Mouse (Mus musculus): Measurements from ENCODE around the gene Nox1.

Gene Nox1

GRCm38 (mm10) chrX:134132295-134132694 lies 89.5 kb downstream of the Nox1 start:
- DNase-seq (ENCODE audit: extremely low read depth, insufficient read length, low spot score) = no peak

DNA sequence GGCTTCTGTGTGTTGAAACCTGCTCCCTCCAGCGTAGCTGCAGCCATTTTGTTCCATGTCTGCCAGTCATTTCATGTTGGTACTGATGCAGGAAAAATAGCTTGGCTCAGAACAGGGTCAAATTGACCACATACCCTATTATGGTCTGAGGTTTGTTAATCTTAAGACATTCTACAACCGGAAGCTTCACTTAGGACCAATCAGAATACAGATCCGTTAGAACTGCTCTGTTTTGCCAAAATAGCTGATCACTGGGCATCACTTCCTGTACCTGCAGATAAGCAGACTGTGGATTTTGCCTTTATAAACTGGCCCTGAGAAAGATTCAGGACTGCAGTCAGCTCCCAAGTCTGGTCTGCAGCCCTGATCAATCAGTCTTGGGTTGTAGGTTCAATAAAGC lies 93.2 kb downstream of the Nox1 start:
- no peak for DNase-seq (ENCODE audit: extremely low read depth, insufficient read length, low spot score)

DNA sequence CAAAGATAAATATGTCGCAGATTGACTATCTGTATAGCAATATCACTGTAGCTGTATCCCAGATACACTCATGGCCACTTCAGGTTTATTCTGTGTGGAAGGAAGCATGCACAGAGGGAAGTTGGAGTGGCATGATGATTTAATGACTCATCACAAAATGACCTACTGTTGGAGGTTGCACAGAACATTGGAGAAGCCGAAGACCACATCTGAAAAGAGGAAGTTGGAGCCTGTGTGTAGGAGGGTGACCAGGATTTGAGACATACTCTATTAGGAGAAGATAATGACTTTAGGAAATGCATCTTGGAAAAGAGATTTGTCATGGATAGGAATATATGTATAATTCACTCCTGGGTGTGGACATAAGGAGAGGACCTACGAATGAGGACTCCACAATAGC lies 105.3 kb downstream of the Nox1 start:
- DNase-seq (ENCODE audit: extremely low read depth, insufficient read length, low spot score) = no peak

DNA sequence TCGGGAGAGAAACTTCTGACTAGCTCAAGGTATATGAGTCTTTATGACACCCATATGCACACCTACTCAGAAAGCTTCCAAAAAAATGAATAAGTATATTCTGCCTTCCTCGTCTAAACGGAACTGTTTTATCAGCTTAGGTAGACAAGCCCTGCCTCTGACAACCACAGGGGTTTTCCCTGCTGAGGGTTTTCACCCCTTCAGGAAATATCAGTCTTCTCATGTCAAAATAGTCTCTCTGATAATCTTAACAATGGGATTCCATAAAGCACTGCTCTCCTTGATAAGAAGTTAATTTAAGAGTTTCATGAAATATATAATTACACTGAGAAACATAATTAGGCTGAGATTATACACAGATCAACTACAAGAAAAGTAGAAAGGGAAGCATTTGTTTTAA lies 110.0 kb downstream of the Nox1 start:
- DNase-seq (ENCODE audit: extremely low read depth, insufficient read length, low spot score) = no peak

DNA sequence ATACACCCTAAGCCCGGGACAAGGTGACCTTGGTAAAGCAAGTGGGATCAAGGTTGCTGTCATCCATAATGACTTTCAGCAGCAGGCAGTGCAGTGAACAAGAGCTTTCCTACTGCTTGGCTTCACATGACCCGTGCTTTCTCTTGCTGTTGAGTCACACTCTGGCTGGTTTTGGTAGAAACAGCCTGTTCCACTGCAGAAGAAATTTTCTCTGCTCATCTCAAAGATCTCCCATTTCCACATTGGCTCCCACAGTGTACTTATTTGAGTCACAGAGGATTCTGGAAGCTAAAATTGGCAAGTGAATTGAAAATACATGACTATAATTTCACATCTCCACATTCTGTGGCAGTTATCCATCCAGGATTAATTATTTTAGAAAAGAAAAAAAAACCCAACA lies 119.1 kb downstream of the Nox1 start:
- DNase-seq (ENCODE audit: extremely low read depth, insufficient read length, low spot score) = no peak

GRCm38 (mm10) chrX:134085453-134085852 lies 136.3 kb downstream of the Nox1 start:
- DNase-seq (ENCODE audit: extremely low read depth, insufficient read length, low spot score) = no peak

GRCm38 (mm10) chrX:134059764-134060163 lies 162.0 kb downstream of the Nox1 start:
- DNase-seq (ENCODE audit: extremely low read depth, insufficient read length, low spot score) = peak; percentile 7

GRCm38 (mm10) chrX:134058987-134059712 lies 162.6 kb downstream of the Nox1 start, which contains the start of gene Cstf2:
Gene Cstf2, plus strand, starts transcription at chrX:134059187.
- DNase-seq (ENCODE audit: extremely low read depth, insufficient read length, low spot score) = peak; percentile 99

GRCm38 (mm10) chrX:134058040-134058875 lies 163.5 kb downstream of the Nox1 start:
- no peak for DNase-seq (ENCODE audit: extremely low read depth, insufficient read length, low spot score)

DNA sequence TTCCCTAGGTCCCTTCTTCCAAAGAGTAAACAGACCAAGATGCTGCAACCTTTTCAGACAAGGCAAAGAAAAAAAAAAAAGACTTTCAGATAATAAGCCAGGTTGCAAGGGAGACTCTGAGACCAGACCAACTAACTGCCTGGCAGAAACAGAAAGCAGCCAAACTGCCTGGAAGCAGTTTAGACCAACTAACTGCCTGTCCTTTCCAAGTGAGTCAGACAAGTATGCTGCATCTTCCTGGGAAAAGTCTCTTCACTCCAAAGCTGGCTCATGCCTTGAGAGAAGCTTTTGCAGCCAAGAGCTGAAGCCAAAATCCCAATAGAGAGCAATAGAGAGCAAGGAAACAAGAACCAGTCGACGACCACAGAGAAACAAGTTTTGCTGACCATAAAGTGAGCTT lies 164.9 kb downstream of the Nox1 start:
- DNase-seq (ENCODE audit: extremely low read depth, insufficient read length, low spot score) = no peak

DNA sequence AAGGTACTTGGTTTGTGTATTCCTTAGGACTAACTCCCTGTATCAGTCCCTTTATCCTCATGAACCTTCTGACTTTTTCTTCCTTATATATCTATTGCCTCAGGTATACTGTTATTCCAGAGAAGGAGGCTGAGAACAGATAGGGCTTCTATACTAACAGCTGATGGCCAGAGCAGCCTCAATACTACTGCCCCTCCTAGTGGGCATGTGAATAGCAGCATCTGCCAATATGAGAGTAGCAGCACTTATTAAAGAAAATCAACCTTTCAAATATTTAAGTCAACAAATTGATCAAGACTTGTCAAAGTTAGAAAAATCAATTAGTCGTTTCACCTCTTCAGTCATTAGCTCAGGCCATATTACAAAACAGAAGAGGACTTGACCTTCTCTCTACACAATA lies 172.8 kb downstream of the Nox1 start:
- no peak for DNase-seq (ENCODE audit: extremely low read depth, insufficient read length, low spot score)

Data from 3134 (cell line).